8 mouse cellular contexts compared by ENCODE assay signal in the genomic region with DNA sequence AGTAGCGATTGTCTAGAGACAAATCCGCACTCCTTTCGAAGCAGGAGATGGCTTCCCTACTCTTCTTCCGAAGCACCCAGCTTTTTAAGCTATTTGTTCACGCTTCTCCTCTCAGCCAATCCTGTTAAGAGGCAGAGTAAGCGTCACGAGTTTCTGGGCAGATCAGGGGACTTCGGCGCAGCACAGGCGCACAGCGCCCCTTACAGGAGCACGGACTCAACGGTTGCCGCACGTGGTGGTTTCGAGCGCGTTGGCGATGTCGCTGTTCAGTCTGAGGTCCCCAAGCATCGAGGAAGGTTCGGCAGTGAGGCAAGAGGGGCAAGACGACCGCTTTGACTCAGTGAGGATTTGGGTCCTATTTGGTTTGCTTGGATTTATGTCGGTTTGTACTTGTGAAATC. TPM values are rescaled to one million over a fixed set of nuclear protein-coding genes. Genes with fewer than 3 reads are reported as not detected.
DNase-seq lines count a peak whose midpoint lies in the region; ATAC-seq and TF ChIP-seq lines count a peak whose summit lies in the region.

A gene (plus strand): TSS at position 219 of the 400 bp plus-strand sequence.

- DNase-seq in cerebellum, adult 11-12 months = peak; percentile 91
- DNase-seq in heart, postnatal 25 days (ENCODE audit: low spot score) = peak; percentile 80
- DNase-seq in layer of hippocampus, adult 11-12 months (ENCODE audit: low spot score) = peak; percentile 97
- DNase-seq in liver, postnatal 0 days = peak; percentile 96

- no peaks in the 10 kb centered on the region for H3K9me3 ChIP-seq in ES-Bruce4 (replicated peaks; ENCODE audit: control insufficient read depth, insufficient read depth, low read length, poor library complexity, severe bottlenecking)
- H3K9me3 ChIP-seq in forebrain, embryonic 15.5 days = no peaks in the 10 kb centered on the region
- H3K9me3 ChIP-seq in liver, postnatal 0 days (ENCODE audit: low read length) = no peaks in the 10 kb centered on the region
- H3K9me3 ChIP-seq in neural tube, embryonic 14.5 days (ENCODE audit: control insufficient read depth, low read length) = no peaks in the 10 kb centered on the region

- H3K36me3 ChIP-seq in ES-Bruce4 (ENCODE audit: control insufficient read depth, insufficient read depth, low read length, poor library complexity, severe bottlenecking) = no peaks in the 10 kb centered on the region
- no peaks in the 10 kb centered on the region for H3K36me3 ChIP-seq in forebrain, embryonic 15.5 days
- no peaks in the 10 kb centered on the region for H3K36me3 ChIP-seq in liver, postnatal 0 days (replicated peaks; ENCODE audit: insufficient read depth, low read length)
- H3K36me3 ChIP-seq in neural tube, embryonic 14.5 days (ENCODE audit: control insufficient read depth, insufficient read depth, low read length) = no peaks in the 10 kb centered on the region
- no peaks in the 10 kb centered on the region; the same call in 1 of the 2 replicates for H3K36me3 ChIP-seq in testis, adult 2 months (ENCODE audit: control insufficient read depth, insufficient read depth, low read length)

- H3K4me2 ChIP-seq in forebrain, embryonic 15.5 days (replicated peaks) = peak within 1 kb of the TSS; percentile 48
- H3K4me2 ChIP-seq in liver, postnatal 0 days (ENCODE audit: low read depth, low read length) = peak within 1 kb of the TSS; percentile 52
- peak within 1 kb of the TSS; percentile 46 for H3K4me2 ChIP-seq in neural tube, embryonic 14.5 days (ENCODE audit: low read depth, low read length)

- peaks cover 8% of the 10 kb centered on the region for H3K4me1 ChIP-seq in ES-Bruce4 (ENCODE audit: control insufficient read depth, insufficient read depth, low read length)
- H3K4me1 ChIP-seq in forebrain, embryonic 15.5 days = peaks cover 16% of the 10 kb centered on the region
- peaks cover 18% of the 10 kb centered on the region for H3K4me1 ChIP-seq in liver, postnatal 0 days (ENCODE audit: insufficient read depth)
- peaks cover 3% of the 10 kb centered on the region for H3K4me1 ChIP-seq in neural tube, embryonic 14.5 days (ENCODE audit: control insufficient read depth, insufficient read depth, low read length)
- peaks cover 24% of the 10 kb centered on the region for H3K4me1 ChIP-seq in testis, adult 2 months (ENCODE audit: control insufficient read depth, insufficient read depth, low read length)

- no peak within 1 kb of the TSS for H3K27ac ChIP-seq in ES-Bruce4 (ENCODE audit: insufficient read depth, low read length)
- no peak within 1 kb of the TSS for H3K27ac ChIP-seq in forebrain, embryonic 15.5 days (replicated peaks)
- no peak within 1 kb of the TSS for H3K27ac ChIP-seq in liver, postnatal 0 days (ENCODE audit: low read depth)
- H3K27ac ChIP-seq in neural tube, embryonic 14.5 days (ENCODE audit: low read depth, low read length) = no peak within 1 kb of the TSS
- peak within 1 kb of the TSS; percentile 94 for H3K27ac ChIP-seq in testis, adult 2 months (ENCODE audit: control insufficient read depth, insufficient read depth, low read depth, low read length)

- H3K27me3 ChIP-seq in ES-Bruce4 (ENCODE audit: control insufficient read depth, insufficient read depth, low read length, poor library complexity, severe bottlenecking) = no peaks in the 10 kb centered on the region
- no peaks in the 10 kb centered on the region for H3K27me3 ChIP-seq in forebrain, embryonic 15.5 days
- H3K27me3 ChIP-seq in liver, postnatal 0 days (ENCODE audit: insufficient read depth, low read length) = no peaks in the 10 kb centered on the region
- no peaks in the 10 kb centered on the region for H3K27me3 ChIP-seq in neural tube, embryonic 14.5 days (ENCODE audit: control insufficient read depth, insufficient read depth, low read length)
- H3K27me3 ChIP-seq in testis, adult 2 months (ENCODE audit: control insufficient read depth, insufficient read depth, low read length) = no peaks in the 10 kb centered on the region

- peak; percentile 52 for ATAC-seq in forebrain, embryonic 15.5 days (replicated peaks)
- peak; percentile 22 for ATAC-seq in liver, postnatal 0 days
- ATAC-seq in neural tube, embryonic 14.5 days (ENCODE audit: low read depth) = peak; percentile 77

- TF ChIP-seq POLR2A in ES-Bruce4 (IDR thresholded peaks at IDR 0.05; ENCODE audit: insufficient read depth, low read length) = no peak
- peak; percentile 91; the same call in 1 of the 2 replicates for TF ChIP-seq POLR2A in testis, adult 2 months (IDR thresholded peaks at IDR 0.05; ENCODE audit: control insufficient read depth, low read depth, low read length)

- no peak within 1 kb of the TSS for H3K4me3 ChIP-seq in ES-Bruce4 (ENCODE audit: low read depth, low read length)
- peak within 1 kb of the TSS; percentile 22 for H3K4me3 ChIP-seq in forebrain, embryonic 15.5 days
- no peak within 1 kb of the TSS for H3K4me3 ChIP-seq in liver, postnatal 0 days (ENCODE audit: low read depth, low read length)
- H3K4me3 ChIP-seq in neural tube, embryonic 14.5 days (ENCODE audit: low read depth, low read length) = peak within 1 kb of the TSS; percentile 3; the same call in 1 of the 2 replicates
- peak within 1 kb of the TSS; percentile 92 for H3K4me3 ChIP-seq in testis, adult 2 months (ENCODE audit: control insufficient read depth, low read depth, low read length)

- peak; percentile 81 for TF ChIP-seq CTCF in ES-Bruce4 (IDR thresholded peaks at IDR 0.05; ENCODE audit: low read depth, low read length)
- peak; percentile 98 for TF ChIP-seq CTCF in liver, postnatal 0 days (IDR thresholded peaks at IDR 0.05; ENCODE audit: low read depth)
- peak; percentile 63; the same call in 1 of the 2 replicates for TF ChIP-seq CTCF in testis, adult 2 months (IDR thresholded peaks at IDR 0.05; ENCODE audit: control insufficient read depth, insufficient read depth, insufficient replicate concordance, low read depth, low read length)

- peak; percentile 52; the same call in 1 of the 2 replicates for TF ChIP-seq EP300 in ES-Bruce4 (IDR thresholded peaks at IDR 0.05; ENCODE audit: insufficient read depth, low read depth, low read length)
- TF ChIP-seq EP300 in liver, postnatal 0 days (IDR thresholded peaks at IDR 0.05; ENCODE audit: low read depth) = no peak

- H3K9ac ChIP-seq in ES-Bruce4 (ENCODE audit: low read depth, poor library complexity, severe bottlenecking) = no peak within 1 kb of the TSS
- H3K9ac ChIP-seq in forebrain, embryonic 15.5 days (replicated peaks) = no peak within 1 kb of the TSS
- no peak within 1 kb of the TSS for H3K9ac ChIP-seq in liver, postnatal 0 days (replicated peaks)
- H3K9ac ChIP-seq in neural tube, embryonic 14.5 days (replicated peaks; ENCODE audit: low read depth, low read length) = 0 out of 2 replicates have a peak within 1 kb of the TSS, but pooled peaks have one; percentile 7

- 10% methylated on average over 25 of the region's 25 CpGs for WGBS in forebrain, embryonic 15.5 days
- WGBS in liver, postnatal 0 days (ENCODE audit: insufficient replicate concordance) = 3% methylated on average over 25 of the region's 25 CpGs
- WGBS in neural tube, embryonic 14.5 days = 10% methylated on average over 25 of the region's 25 CpGs

- intact Hi-C loops in heart, postnatal 25 days (cut with DNase I) = loop anchor here (10.0 kb wide), 2 partner anchors 218 to 338 kb away; a partner anchor contains a TSS

RNA-seq across cellular contexts. Expression of the gene that starts here (rescaled TPM):
- polyA plus RNA-seq in ES-Bruce4 (2011; ENCODE audit: insufficient read depth, insufficient read length, low read depth, missing spikeins) = 0.44 and 0.45 TPM in 2 replicates
- 0.08 and 0.10 TPM in 2 replicates for polyA plus RNA-seq in forebrain, embryonic 15.5 days (2015; fragmentation: Nextera tagmentation; extraction: Ambion mirVana)
- total RNA-seq in heart, postnatal 25 days (2021) = not detected
- 0.07 and 0.09 TPM in 2 replicates for polyA plus RNA-seq in liver, postnatal 0 days (2015; fragmentation: Nextera tagmentation; extraction: Ambion mirVana)
- polyA plus RNA-seq in neural tube, embryonic 14.5 days (2014; fragmentation: Nextera tagmentation; extraction: Ambion mirVana) = 0.27 TPM in 1 of 2 replicates, not detected in the other
- 92.3 and 97.5 TPM in 2 replicates for polyA plus RNA-seq in testis, adult 2 months (2012; rRNA removed)

Comparison
In these comparisons a context has a peak if more than half of its experiments do, and no peak if none do; other contexts are left out.
1. RNA of the gene that starts here (polyA plus RNA-seq): 92.3 to 97.5 TPM in testis, adult 2 months; 0.44 to 0.45 TPM in ES-Bruce4, 0.08 to 0.10 TPM in forebrain, embryonic 15.5 days, 0.07 to 0.09 TPM in liver, postnatal 0 days and 0.27 TPM in neural tube, embryonic 14.5 days; every median in the first group is over 10 times any median in the second.
2. Peak in ATAC-seq, H3K4me3 ChIP-seq and H3K4me2 ChIP-seq in forebrain, embryonic 15.5 days; RNA of the gene not detected or under 1 TPM.
3. Peak in DNase-seq in heart, postnatal 25 days; RNA of the gene not detected or under 1 TPM.
4. Peak in DNase-seq, ATAC-seq and H3K4me2 ChIP-seq in liver, postnatal 0 days; RNA of the gene not detected or under 1 TPM.
5. Peak in ATAC-seq, H3K4me3 ChIP-seq, H3K9ac ChIP-seq and H3K4me2 ChIP-seq in neural tube, embryonic 14.5 days; RNA of the gene not detected or under 1 TPM.
6. ATAC-seq: peak in every context shown above with its lines; median percentile 77 in neural tube, embryonic 14.5 days; 52 in forebrain, embryonic 15.5 days; 22 in liver, postnatal 0 days.
7. Peak in every context shown above with its lines, with median percentiles within 50 percentile points of each other: CTCF ChIP-seq, DNase-seq and H3K4me2 ChIP-seq.